Mouse (Mus musculus): ENCODE results near the gene Ttc28. TPM values are rescaled to one million over a fixed set of nuclear protein-coding genes. Genes with fewer than 3 reads are reported as not detected.
A peak's percentile ranks its signal among the peaks of the same experiment; 100 is the strongest.

Gene Ttc28
- total RNA-seq, 1 experiment: 5.8 TPM

- peaks cover 1 to 8% of the 10 kb centered on the region in 2 experiments; a peak in 1 of 4 replicates for H3K4me1 ChIP-seq (ENCODE audit: control insufficient read depth in 2 of 2, insufficient read depth in 2 of 2, low read length in 2 of 2, poor library complexity in 1 of 2)
These were observed 408.0 kb downstream of the Ttc28 start for GRCm38 (mm10) chr5:111287571-111287970.

GRCm38 (mm10) chr5:111288486-111288885 is 408.9 kb downstream of the Ttc28 start:
- Histone ChIP-seq H3K4me1 (ENCODE audit: control insufficient read depth in 2 of 2, insufficient read depth in 2 of 2, low read length in 2 of 2, poor library complexity in 1 of 2) (peaks cover 1 to 8% of the 10 kb centered on the region in 2 experiments; a peak in 1 of 4 replicates), H3K4me3 (ENCODE audit: insufficient read depth in 1 of 2, low read depth in 1 of 2, low read length in 2 of 2, poor library complexity in 1 of 2, severe bottlenecking in 1 of 2) (no peak overlapping the region), H3K27ac (ENCODE audit: insufficient read depth, low read depth, low read length, poor library complexity, severe bottlenecking) (no peak overlapping the region), H3K9ac (ENCODE audit: insufficient read depth, low read depth, low read length, poor library complexity, severe bottlenecking) (no peak overlapping the region), H3K36me3 (ENCODE audit: control insufficient read depth, insufficient read depth, low read length, poor library complexity, severe bottlenecking) (no peaks in the 10 kb centered on the region), H3K9me3 (ENCODE audit: control insufficient read depth, insufficient read depth, low read depth, low read length) (no peaks in the 10 kb centered on the region)
- no peak for DNase-seq (ENCODE audit: low read depth, low spot score)
- in situ Hi-C loops (cut with MboI; ENCODE audit: low sequenced_read_pairs in 2 of 2, unreplicated experiment in 2 of 2): no loop called here
- no peak for TF ChIP-seq ZC3H11A (IDR thresholded peaks at IDR 0.05; ENCODE audit: borderline replicate concordance, low read depth, low read length)
- TF ChIP-seq MAFK (IDR thresholded peaks at IDR 0.05; ENCODE audit: insufficient read depth, low read depth, low read length): no peak
- no peak for TF ChIP-seq ZNF384 (IDR thresholded peaks at IDR 0.05; ENCODE audit: low read depth, low read length)

More at GRCm38 (mm10) chr5:111287571-111287970, 408.0 kb downstream of the Ttc28 start:
- H3K9ac ChIP-seq (ENCODE audit: insufficient read depth, low read depth, low read length, poor library complexity, severe bottlenecking): no peak overlapping the region
- no peaks in the 10 kb centered on the region for H3K9me3 ChIP-seq (ENCODE audit: control insufficient read depth, insufficient read depth, low read depth, low read length)
- peak; percentile 35 for DNase-seq (ENCODE audit: low read depth, low spot score)
- no peak for TF ChIP-seq HCFC1 (IDR thresholded peaks at IDR 0.05; ENCODE audit: borderline replicate concordance, insufficient read depth, low read length)
- TF ChIP-seq ZNF384 (IDR thresholded peaks at IDR 0.05; ENCODE audit: low read depth, low read length): no peak
- no peak for TF ChIP-seq CHD2 (IDR thresholded peaks at IDR 0.05; ENCODE audit: low read depth, low read length)
- no peak for TF ChIP-seq MAFK (IDR thresholded peaks at IDR 0.05; ENCODE audit: insufficient read depth, low read depth, low read length)
- no peaks in the 10 kb centered on the region for H3K36me3 ChIP-seq (ENCODE audit: control insufficient read depth, insufficient read depth, low read length, poor library complexity, severe bottlenecking)
- in situ Hi-C loops (cut with MboI; ENCODE audit: low sequenced_read_pairs in 2 of 2, unreplicated experiment in 2 of 2): no loop called here
- H3K4me3 ChIP-seq (ENCODE audit: insufficient read depth in 1 of 2, low read depth in 1 of 2, low read length in 2 of 2, poor library complexity in 1 of 2, severe bottlenecking in 1 of 2): no peak overlapping the region
- H3K27ac ChIP-seq (ENCODE audit: insufficient read depth, low read depth, low read length, poor library complexity, severe bottlenecking): no peak overlapping the region

GRCm38 (mm10) chr5:111290071-111290470 is 410.5 kb downstream of the Ttc28 start:
- Histone ChIP-seq H3K9ac (ENCODE audit: insufficient read depth, low read depth, low read length, poor library complexity, severe bottlenecking) (no peak overlapping the region), H3K4me3 (ENCODE audit: insufficient read depth in 1 of 2, low read depth in 1 of 2, low read length in 2 of 2, poor library complexity in 1 of 2, severe bottlenecking in 1 of 2) (no peak overlapping the region), H3K27ac (ENCODE audit: insufficient read depth, low read depth, low read length, poor library complexity, severe bottlenecking) (no peak overlapping the region), H3K36me3 (ENCODE audit: control insufficient read depth, insufficient read depth, low read length, poor library complexity, severe bottlenecking) (no peaks in the 10 kb centered on the region), H3K4me1 (ENCODE audit: control insufficient read depth in 2 of 2, insufficient read depth in 2 of 2, low read length in 2 of 2, poor library complexity in 1 of 2) (peaks cover 1 to 8% of the 10 kb centered on the region in 2 experiments; a peak in 1 of 4 replicates), H3K9me3 (ENCODE audit: control insufficient read depth, insufficient read depth, low read depth, low read length) (no peaks in the 10 kb centered on the region)
- TF ChIP-seq MAFK (IDR thresholded peaks at IDR 0.05; ENCODE audit: insufficient read depth, low read depth, low read length): no peak
- no peak for TF ChIP-seq ZC3H11A (IDR thresholded peaks at IDR 0.05; ENCODE audit: borderline replicate concordance, low read depth, low read length)
- TF ChIP-seq ZNF384 (IDR thresholded peaks at IDR 0.05; ENCODE audit: low read depth, low read length): no peak
- TF ChIP-seq CHD2 (IDR thresholded peaks at IDR 0.05; ENCODE audit: low read depth, low read length): no peak
- TF ChIP-seq HCFC1 (IDR thresholded peaks at IDR 0.05; ENCODE audit: borderline replicate concordance, insufficient read depth, low read length): no peak
- DNase-seq (ENCODE audit: low read depth, low spot score): no peak
- in situ Hi-C loops (cut with MboI; ENCODE audit: low sequenced_read_pairs in 2 of 2, unreplicated experiment in 2 of 2): no loop called here

GRCm38 (mm10) chr5:111291639-111292038 is 412.0 kb downstream of the Ttc28 start:
- no peak for TF ChIP-seq ZC3H11A (IDR thresholded peaks at IDR 0.05; ENCODE audit: borderline replicate concordance, low read depth, low read length)
- TF ChIP-seq HCFC1 (IDR thresholded peaks at IDR 0.05; ENCODE audit: borderline replicate concordance, insufficient read depth, low read length): no peak
- TF ChIP-seq ZNF384 (IDR thresholded peaks at IDR 0.05; ENCODE audit: low read depth, low read length): no peak
- TF ChIP-seq MAFK (IDR thresholded peaks at IDR 0.05; ENCODE audit: insufficient read depth, low read depth, low read length): no peak
- no peak for TF ChIP-seq CHD2 (IDR thresholded peaks at IDR 0.05; ENCODE audit: low read depth, low read length)
- Histone ChIP-seq H3K4me3 (ENCODE audit: insufficient read depth in 1 of 2, low read depth in 1 of 2, low read length in 2 of 2, poor library complexity in 1 of 2, severe bottlenecking in 1 of 2) (no peak overlapping the region), H3K36me3 (ENCODE audit: control insufficient read depth, insufficient read depth, low read length, poor library complexity, severe bottlenecking) (no peaks in the 10 kb centered on the region), H3K9me3 (ENCODE audit: control insufficient read depth, insufficient read depth, low read depth, low read length) (no peaks in the 10 kb centered on the region), H3K9ac (ENCODE audit: insufficient read depth, low read depth, low read length, poor library complexity, severe bottlenecking) (no peak overlapping the region), H3K27ac (ENCODE audit: insufficient read depth, low read depth, low read length, poor library complexity, severe bottlenecking) (no peak overlapping the region), H3K4me1 (ENCODE audit: control insufficient read depth in 2 of 2, insufficient read depth in 2 of 2, low read length in 2 of 2, poor library complexity in 1 of 2) (peaks cover 1 to 5% of the 10 kb centered on the region in 2 experiments; a peak in 1 of 4 replicates)
- in situ Hi-C loops (cut with MboI; ENCODE audit: low sequenced_read_pairs in 2 of 2, unreplicated experiment in 2 of 2): no loop called here
- no peak for DNase-seq (ENCODE audit: low read depth, low spot score)

GRCm38 (mm10) chr5:111297801-111298200 is 418.2 kb downstream of the Ttc28 start:
- no peak for DNase-seq (ENCODE audit: low read depth, low spot score)
- Histone ChIP-seq H3K27ac (ENCODE audit: insufficient read depth, low read depth, low read length, poor library complexity, severe bottlenecking) (no peak overlapping the region), H3K36me3 (ENCODE audit: control insufficient read depth, insufficient read depth, low read length, poor library complexity, severe bottlenecking) (no peaks in the 10 kb centered on the region), H3K9me3 (ENCODE audit: control insufficient read depth, insufficient read depth, low read depth, low read length) (no peaks in the 10 kb centered on the region), H3K4me3 (ENCODE audit: insufficient read depth in 1 of 2, low read depth in 1 of 2, low read length in 2 of 2, poor library complexity in 1 of 2, severe bottlenecking in 1 of 2) (no peak overlapping the region), H3K4me1 (ENCODE audit: control insufficient read depth in 2 of 2, insufficient read depth in 2 of 2, low read length in 2 of 2, poor library complexity in 1 of 2) (0 out of 4 replicates have a peak, but pooled peaks cover 0 to 3% of the 10 kb centered on the region in 2 experiments), H3K9ac (ENCODE audit: insufficient read depth, low read depth, low read length, poor library complexity, severe bottlenecking) (no peak overlapping the region)
- in situ Hi-C loops (cut with MboI; ENCODE audit: low sequenced_read_pairs in 2 of 2, unreplicated experiment in 2 of 2): no loop called here
- no peak for TF ChIP-seq MAFK (IDR thresholded peaks at IDR 0.05; ENCODE audit: insufficient read depth, low read depth, low read length)
- TF ChIP-seq HCFC1 (IDR thresholded peaks at IDR 0.05; ENCODE audit: borderline replicate concordance, insufficient read depth, low read length): no peak
- TF ChIP-seq CHD2 (IDR thresholded peaks at IDR 0.05; ENCODE audit: low read depth, low read length): no peak
- no peak for TF ChIP-seq ZNF384 (IDR thresholded peaks at IDR 0.05; ENCODE audit: low read depth, low read length)
- no peak for TF ChIP-seq ZC3H11A (IDR thresholded peaks at IDR 0.05; ENCODE audit: borderline replicate concordance, low read depth, low read length)
